Mouse (Mus musculus): Measurements from ENCODE around the gene Rab24.

Rab24 gene

DNA sequence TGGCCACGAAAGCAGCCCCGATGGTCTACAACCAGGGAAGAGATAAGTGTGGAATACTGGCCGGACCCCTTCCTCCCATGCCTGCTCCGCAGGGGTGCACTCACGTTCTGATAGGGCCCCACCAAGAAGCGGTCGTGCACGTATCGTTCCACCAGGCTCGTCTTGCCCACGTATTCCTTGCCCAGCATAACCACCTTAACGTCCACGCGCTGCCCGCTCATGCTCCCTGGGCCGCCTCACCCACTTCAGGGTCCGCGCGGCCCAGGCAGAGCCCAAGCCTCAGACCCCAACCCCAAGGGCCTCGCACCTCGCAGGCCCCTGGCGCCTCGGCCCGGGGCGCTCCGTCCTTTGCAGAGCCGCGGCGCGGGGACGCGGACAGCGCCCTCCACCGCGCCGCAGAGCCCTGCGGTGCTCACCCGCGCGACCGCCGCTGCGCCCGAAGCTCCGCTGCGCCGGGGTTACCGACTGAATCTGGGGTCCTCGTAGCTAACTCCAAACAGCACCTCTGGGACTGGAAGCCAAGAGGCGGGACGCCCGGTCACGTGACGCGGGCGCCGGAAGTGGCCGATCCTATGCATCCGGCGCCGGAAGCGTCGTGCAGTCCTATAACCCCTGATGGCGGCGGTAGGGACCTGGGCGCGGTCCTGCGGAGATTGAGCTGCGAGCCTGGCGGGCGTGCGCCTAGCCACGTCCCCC lies at the start of gene Rab24:
TSS of gene Rab24 (minus strand) at position 513 of the 696 bp plus-strand sequence.
- peak; percentile 92 for DNase-seq

DNA sequence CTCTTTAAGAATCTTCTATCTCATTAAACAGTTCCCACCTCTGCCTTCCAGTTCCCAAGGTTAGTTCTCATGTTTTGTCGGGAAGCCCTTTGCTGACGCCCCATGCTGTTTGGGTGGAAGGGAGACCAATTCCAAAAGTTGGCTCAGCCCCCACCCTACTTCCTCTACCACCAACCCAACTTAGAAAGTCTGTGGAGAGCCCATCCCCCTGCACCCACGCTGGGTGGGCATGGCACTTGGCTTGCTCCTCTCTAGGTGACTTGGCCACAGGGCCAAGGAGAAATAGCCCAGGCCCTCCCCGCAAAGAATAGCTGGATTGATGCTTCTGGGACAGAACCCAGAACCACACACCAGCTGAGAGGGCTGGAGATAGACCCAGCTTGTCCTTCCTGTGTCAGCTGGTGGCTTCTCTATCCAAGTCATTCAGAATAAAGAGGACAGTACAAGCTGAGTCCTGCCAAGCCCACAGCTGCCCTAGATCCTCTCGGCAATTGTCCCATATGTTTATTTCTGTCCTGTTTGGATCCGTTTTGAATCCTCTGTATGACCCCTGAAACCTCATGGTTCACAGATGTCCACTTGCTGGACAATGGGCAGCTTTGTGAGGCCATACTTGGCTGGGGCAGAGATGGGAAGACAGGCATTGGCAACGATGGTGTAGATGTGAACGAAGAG lies 49.4 kb upstream of the Rab24 start:
- peak; percentile 54 for DNase-seq

DNA sequence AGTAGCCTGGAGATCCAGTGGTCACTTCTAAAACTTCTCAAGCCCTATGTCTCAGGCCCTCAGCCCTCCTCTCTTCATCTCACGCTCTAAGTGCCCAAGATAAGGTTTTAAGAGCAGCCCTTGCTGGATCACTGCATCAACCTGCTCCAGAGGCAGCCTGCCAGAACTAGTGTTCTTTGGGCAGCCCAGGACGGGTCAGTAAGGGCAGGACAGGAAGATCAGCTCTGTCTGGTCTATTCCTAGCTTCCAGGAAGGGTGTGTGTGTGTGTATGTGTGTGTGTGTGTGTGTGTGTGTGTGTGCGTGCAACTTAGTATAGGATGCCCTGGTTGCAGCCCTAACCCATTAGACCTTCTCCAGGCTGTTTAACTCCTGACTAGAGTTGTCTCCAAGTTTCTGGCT lies 48.5 kb upstream of the Rab24 start:
- DNase-seq: no peak

DNA sequence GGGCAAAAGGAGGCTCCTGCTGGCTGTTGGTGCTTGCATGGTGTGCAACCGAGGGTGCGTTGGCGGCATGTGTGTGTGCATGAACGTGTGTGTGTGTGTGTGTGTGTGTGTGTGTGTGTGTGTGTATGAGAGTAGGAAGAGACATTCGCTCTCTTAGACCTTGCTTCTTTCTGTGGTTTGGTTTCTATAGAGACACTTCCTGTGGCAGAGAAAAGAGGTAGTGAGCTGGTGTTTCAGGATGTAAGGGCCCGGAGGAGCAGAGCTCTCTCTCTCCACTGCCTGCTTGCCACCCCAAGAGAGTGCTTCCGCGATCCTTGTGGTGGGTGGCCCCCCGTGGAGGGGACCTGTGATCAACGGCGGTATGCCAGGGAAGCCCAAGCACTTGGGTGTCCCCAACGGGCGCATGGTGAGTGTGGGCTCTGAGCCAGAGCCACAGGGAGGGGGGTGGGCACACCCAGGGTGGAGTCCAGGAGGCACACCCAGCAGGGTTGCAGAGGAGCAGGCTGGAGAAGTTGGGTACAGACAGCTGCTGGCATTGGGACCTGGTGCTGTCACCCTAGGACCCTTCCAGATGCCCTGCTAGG lies 47.9 kb upstream of the Rab24 start, which contains the start of gene Rgs14:
TSS of gene Rgs14 (plus strand) at position 202 of the 584 bp plus-strand sequence.
- DNase-seq: peak; percentile 64

DNA sequence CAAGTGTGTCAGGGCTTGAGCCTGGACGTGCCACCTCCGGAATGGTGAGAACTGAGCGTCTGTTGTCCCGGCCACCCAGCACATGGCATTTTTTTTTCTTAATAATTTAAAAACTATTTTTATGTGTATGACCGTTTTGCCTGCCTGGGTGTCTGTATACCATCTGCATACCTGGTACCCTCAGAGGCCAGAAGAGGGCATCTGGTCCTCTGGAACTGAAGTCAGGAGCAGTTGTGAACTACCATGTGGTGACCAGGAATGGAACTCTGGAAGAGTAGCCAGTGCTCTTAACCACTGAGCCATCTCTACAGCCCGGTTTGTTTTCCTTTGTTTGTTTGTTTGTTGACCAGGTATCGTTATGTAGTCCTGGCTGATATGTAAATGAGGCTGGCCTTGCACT lies 46.7 kb upstream of the Rab24 start:
- DNase-seq: no peak

DNA sequence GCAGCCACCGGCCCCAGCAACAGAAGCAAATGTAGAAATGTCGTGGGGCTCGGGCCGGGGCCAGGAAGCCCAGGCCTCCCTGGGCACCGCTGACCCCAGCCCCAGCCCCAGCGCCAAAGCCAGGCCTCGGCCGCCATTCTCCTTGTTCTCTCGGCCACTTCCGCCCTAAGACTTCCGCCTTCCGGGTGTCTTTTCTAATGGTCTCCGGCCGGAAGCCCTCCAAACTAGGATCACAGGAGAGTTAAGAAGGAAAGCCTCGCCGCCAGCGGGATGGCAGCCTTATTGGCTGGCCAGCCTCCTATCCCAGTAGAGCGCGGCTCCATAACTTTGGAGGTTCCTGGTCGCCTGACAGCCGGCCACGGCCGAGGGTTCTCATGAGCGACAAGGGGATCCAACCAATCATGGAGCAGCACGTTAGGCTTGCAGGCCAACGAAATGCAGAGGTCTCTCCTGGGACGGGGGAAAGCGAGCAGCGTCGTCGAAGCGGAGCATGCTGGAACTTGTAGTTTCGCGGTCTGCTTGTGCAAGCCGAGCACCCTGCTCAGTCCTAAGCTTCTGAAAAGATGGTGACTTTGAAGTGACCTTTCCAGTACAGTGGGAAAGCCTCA lies 40.8 kb upstream of the Rab24 start, which contains the start of gene Lman2:
TSS of gene Lman2 (minus strand) at position 331 of the 608 bp plus-strand sequence.
- peak; percentile 99 for DNase-seq

DNA sequence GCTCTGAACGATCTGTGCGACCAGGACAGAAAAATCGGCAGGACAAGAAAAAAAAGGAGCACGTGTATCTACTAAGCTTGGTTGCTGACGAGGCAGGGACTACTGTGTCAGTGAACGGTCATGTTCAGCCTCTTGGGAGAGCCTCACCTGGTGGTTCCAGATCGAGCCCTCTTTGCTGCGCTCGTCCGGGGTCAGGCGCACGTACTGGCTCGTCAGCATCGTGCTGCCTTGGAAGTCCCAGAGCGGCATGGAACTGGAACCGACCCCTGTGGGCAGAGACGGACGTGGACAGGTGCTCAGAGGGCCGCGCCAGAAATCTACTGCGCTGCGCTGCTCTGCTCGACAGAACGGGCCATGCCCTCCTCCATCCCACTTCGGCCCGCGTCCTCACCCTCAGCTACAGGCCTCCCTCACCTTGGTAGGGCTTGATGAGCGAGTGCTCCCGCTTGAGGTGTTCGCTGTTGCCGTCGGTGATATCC lies 40.3 kb upstream of the Rab24 start:
- DNase-seq: no peak

DNA sequence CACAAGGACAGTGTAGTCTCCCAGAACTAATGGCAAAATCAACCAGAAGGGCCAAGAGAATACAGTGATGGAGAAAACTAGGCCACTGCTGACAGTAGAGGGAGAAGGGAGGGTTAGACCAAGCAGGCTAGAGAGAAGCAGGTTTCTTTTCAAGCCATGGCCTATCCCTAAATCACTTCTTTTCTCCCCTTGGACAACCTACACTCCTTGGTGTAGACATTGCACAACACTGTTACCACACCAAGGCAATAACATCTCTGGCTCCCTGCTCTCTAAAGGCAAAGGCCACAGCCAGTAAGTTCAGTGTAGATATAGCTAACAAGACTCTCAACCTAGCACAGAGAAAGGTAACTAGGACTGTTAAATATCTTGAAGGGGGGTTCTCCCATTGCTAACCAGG lies 39.4 kb upstream of the Rab24 start:
- no peak for DNase-seq

DNA sequence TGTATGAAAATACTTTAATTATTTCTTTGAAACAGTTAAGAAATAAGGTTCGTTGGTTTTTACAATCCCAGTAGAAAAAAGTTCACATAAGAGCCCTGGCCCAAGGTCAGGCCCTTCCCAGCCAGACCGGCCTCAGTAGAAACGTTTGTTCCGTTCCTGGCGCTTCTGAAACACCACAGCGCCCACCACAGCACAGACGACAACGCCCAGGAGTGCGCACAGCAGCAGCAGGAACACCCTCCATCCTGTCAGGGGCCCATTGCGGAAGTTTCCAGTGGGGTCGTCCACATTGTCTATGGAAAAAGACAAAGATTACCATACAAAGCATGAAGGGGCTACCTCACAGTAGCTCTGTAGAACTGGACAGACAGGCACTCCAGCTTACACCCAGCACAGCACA lies 25.0 kb upstream of the Rab24 start:
- DNase-seq: no peak

DNA sequence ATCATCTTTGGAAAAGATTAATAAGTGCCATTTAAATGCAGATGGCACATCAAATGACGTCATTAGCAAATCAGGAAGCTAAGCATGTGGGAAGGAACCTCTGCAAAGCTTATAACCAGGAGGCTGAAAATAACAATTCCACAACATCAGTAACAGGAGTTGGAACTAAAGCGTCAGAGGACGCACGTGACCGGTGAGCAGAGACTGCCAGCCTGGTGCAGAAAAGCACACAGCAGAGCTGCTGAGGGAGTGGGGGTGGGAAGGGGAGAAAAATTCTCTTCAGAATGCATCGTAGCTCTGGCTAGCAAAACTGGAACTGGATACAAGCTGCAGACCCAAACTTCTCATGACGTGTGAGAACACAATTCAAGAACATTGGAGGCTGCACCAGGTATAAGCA lies 22.5 kb upstream of the Rab24 start:
- DNase-seq: peak; percentile 75

DNA sequence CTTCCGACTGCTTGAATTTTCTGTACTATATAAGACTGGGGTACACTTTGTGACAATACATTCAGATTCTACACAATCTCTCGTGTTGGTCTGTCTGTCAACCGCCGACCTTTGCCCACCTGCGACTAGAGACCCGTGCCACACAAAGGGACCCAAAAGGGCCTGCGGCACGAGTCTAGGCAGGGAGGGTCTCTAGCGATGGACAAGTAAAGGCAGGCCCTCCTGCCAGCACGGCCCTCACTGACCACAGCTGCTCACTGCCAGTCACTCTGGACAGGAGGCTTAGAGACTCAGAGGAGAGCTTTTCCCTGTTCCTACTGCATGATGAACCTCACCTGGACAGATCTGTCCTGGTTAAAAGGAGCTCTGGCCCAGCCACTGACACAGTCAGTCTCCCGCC lies 20.7 kb upstream of the Rab24 start:
- no peak for DNase-seq

DNA sequence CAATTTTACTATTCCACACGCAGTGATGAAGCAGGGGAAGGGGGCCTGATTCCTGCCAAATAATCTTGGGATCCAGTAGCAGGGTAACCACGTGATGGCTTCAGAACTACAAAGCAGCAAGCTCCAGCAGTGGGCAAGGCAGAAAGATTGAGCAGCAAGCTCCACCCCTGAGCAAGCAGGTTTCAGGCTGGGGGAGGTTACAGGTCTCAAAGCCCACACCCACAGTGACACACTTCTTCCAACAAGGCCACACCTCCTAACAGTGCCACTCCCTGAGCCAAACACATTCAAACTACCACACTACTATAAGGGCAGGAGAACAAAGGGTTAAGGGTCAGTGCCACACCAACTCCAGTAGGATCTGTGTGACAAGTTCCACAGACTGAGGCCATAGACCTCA lies 17.5 kb upstream of the Rab24 start:
- no peak for DNase-seq

DNA sequence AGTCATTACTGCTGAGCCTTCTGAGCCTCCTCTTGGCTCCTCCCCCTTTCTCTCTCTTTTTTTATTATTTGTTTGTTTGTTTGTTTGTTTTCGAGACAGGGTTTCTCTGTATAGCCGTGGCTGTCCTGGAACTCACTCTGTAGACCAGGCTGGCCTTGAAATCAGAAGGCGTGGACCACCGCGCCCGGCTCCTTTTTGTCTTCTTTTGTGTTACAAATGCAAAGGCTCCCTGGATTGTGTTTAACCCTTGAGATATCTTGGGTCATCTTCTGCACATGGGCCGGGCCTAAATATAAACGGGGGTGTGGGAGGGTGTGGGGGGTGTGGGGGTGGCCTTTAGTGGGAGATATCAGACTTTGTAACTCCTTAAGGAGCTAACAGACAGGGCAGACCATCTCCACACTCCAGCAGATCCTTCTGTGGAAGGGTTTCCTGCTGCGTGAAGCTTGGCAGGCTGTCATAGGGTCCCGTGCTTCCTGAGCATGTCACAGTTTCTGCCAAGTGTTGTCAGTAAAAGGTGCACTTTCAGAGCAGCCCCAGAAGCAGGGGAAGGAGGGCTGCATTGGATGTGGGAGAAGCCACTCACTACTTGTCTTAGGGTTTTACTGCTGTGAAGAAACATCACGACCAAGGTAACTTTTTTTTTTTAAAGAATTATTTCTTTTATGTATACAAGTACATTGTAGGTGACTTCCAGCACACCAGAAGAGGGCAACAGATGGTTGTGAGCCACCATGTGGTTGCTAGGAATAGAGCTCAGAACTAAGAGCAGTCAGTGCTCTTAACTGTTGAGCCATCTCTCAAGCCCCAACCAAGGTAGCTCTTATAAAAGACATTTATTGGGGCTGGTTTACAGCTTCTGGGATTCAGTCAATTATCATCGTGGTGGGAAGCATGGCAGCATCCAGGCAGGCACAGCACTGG lies 16.6 kb upstream of the Rab24 start:
- no peak for DNase-seq

DNA sequence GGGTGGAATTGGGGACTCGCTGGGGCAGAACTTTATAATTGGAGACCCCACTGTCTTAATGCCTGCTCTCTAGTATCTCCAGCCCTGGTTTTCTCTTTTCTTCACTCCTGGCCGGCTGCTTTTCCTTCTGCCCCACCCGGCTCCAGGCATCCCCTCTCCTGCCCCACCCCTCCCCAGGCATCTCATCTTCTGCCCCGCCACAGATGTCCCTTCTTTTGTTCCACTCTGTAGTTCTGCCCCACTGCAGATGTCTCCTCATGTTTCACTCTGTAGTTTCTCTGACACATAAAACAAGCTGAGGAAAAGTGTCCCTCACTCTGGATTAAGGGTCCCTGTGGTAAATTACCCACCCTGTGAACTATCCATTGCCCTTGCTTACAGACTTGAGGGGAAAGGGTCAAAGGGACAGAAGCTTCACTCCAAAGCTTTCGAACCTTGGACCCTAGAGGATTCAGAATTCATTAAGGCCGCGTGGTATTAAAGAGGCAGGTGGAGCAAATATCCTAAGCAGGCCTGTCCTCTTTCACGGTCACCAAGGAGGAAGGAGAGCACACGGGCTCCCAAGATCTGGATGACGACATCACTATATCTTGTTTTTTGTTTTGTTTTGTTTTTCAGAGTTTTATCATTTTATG lies 15.7 kb upstream of the Rab24 start:
- DNase-seq: no peak

DNA sequence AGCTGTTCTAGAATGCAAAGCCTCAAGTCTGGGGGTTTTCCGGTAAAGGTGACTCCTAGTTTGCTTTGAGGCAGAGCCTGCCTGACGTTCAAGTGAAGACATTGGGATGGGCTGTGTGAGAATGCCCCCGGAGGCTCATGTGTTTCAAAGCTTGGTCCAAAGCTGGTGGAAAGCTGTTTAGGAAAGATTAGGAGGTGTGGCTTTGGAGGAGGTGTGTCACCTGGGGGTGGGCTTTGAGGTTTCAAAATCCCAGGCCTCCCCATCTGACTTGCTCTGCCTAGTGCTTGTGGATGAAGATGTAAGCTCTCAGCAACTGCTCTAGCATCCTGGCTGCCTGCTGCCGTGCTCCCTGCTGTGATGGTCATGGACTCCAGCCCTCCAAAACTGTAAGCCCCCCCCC lies 14.0 kb upstream of the Rab24 start:
- no peak for DNase-seq

DNA sequence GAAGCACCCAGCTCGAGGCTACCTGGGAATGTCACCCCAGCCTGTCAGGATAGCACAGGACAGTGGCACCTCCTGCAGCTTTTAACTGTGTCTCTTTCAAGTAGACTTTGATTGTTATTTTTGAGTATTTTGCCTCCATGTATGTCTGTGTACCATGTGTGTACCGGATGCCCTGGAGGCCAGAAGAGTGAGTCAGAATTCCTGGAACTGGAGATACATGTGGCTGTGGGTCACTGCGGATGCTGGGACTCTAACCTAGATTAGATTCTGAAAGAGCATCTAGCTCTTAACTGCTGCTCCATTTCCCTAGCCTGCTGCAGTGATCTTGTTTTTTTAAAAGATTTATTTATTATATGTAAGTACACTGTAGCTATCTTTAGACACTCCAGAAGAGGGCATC lies 10.6 kb upstream of the Rab24 start:
- no peak for DNase-seq

DNA sequence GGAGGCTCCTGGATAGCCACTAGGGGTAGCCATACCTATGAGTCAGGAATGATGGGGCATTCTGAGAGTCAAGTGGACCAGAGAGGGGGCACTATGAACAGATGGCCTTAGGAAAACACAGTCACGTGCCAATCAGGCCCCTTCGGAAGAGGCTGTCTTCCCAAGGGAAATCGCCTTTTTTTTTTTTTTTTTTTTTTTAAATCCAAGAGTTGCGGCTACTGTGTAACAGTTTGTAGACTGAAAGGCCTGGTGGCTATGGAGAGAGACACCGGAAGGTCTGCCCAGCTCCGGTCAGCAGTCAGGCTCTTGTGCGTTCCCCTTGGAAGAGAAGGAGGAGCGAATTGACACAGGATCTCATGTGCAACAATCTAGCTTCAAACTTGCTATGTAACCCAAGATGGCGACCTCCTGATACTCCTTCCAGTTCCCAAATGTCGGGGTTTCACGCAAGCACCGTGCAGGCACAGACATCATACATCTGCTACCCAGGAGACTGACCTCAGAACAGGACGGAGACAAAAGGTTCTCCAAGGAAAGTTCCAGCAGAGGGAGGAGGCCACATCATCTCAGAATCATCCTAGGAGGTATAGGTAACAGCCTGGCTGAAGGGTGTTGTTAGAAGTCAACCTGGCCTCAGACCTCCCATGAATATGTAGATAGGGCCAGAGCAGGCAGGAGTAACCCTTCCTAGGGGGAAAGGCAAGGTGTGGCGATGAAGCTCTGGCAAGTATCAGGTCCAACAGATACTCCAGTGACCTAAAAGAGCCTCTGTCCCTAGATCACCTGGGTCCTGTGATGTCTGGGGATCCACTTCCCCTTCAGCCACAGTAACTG lies 9.0 kb upstream of the Rab24 start:
- no peak for DNase-seq

DNA sequence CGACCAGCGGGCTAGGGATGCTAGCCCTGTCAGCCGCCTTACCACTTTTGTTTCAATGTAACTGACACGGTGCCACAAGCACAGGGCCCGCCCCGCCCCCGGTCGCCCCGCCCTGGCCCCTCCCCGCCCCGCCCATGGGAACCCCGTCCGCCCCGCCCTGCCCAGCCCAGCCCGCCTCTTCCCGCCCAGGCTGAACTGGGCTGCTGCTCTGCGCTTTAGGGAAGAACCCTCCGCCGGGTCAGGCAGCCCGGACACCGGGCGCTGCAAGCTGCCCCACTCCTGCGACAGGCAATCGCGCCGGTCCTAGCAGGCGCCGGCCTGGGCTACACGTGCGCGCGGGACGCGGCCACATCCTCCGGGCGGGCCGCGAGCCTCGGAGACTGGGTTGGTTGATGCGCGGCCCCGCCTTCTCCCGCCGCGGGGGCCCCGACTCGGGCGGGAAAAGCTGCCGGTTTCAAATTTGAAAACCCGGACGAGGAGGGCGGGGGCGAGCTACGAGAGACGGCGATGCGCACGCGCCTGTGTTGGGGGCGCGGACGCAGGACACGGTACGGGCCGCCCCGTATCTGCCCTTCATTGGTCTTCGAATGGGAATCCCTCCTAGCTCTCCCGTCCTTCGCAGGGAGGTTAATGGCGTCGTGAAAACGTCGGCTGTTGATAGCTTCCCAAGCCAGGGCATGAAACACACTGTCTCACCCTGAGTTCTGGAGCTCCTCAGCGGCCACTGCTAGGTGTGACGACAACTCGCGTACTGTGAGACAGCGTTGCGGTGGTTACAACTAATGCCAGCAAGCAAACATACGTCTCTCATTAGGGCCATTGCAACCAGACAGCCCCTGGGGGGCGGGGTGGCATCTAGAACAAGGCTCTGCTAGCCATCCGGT lies 8.2 kb upstream of the Rab24 start, which contains the start of gene Mxd3:
TSS of gene Mxd3 (minus strand) at position 141 of the 884 bp plus-strand sequence.
- DNase-seq: peak; percentile 81

DNA sequence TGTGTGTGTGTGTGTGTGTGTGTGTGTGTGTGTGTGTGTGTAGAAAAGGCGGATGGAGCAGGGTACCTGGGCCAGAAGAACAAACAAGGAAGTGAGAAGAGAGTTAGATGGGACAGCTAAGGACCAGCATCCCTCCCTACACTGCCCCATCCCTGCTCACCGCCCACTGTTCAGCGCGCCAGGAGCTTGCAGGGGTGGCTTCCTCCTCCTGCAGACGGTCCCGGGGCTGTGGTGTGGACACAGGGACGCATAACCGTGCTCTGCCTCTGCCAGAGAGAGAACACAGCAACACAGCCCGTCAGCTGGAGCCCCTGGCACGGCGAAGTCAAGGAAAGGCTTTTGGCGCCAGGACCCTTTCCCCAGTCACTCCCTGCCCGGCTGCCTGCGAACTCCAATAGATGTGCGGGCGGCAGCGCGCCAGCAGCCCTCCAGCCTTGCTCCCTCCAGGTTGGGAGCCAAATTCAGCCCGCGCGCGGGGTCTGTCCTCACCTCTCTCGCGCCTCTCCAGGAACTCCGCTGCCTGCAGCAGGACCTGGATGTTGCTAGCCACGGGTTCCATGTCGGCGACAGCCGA lies 7.5 kb upstream of the Rab24 start:
- peak; percentile 31 for DNase-seq
